Mouse (Mus musculus): ENCODE results near the gene Gtf2ird1.
A peak's percentile ranks its signal among the peaks of the same experiment; 100 is the strongest.
"Not testable (repeated sequence)": the region's sequence is repeated elsewhere in the genome, so short reads cannot be mapped to it uniquely, and the experiment has no call there.

Gene Gtf2ird1

GRCm38 (mm10) chr5:134456503-134456962 is at the start of gene Gtf2ird1:
Gtf2ird1 (minus strand) TSS chr5:134456716.
- DNase-seq, result peak; percentile 88

GRCm38 (mm10) chr5:134505810-134506292 is 49.3 kb upstream of the Gtf2ird1 start:
- DNase-seq, result no peak

- no peak for DNase-seq
These were observed 46.1 kb upstream of the Gtf2ird1 start for GRCm38 (mm10) chr5:134502591-134502990.

- no peak for DNase-seq
These were observed 44.9 kb upstream of the Gtf2ird1 start for GRCm38 (mm10) chr5:134501453-134501852.

- DNase-seq, result no peak
These were observed 44.2 kb upstream of the Gtf2ird1 start for GRCm38 (mm10) chr5:134500681-134501080.

GRCm38 (mm10) chr5:134500062-134500461 is 43.5 kb upstream of the Gtf2ird1 start:
- peak; percentile 66 for DNase-seq

- DNase-seq, result no peak
These were observed 40.5 kb upstream of the Gtf2ird1 start for GRCm38 (mm10) chr5:134497026-134497425.

GRCm38 (mm10) chr5:134495796-134496195 is 39.3 kb upstream of the Gtf2ird1 start:
- DNase-seq, result no peak

GRCm38 (mm10) chr5:134494142-134494541 is 37.6 kb upstream of the Gtf2ird1 start:
- DNase-seq, result peak; percentile 95

- DNase-seq, result no peak
These were observed 36.4 kb upstream of the Gtf2ird1 start for GRCm38 (mm10) chr5:134492956-134493355.

GRCm38 (mm10) chr5:134491712-134492417 is 35.3 kb upstream of the Gtf2ird1 start:
- DNase-seq, result peak; percentile 95

GRCm38 (mm10) chr5:134491206-134491605 is 34.7 kb upstream of the Gtf2ird1 start:
- no peak for DNase-seq

GRCm38 (mm10) chr5:134490465-134490864 is 33.9 kb upstream of the Gtf2ird1 start:
- DNase-seq, result peak; percentile 70

- DNase-seq, result peak; percentile 80
These were observed 33.1 kb upstream of the Gtf2ird1 start for GRCm38 (mm10) chr5:134489583-134489982.

- DNase-seq, result no peak
These were observed 32.1 kb upstream of the Gtf2ird1 start for GRCm38 (mm10) chr5:134488596-134488995.

GRCm38 (mm10) chr5:134488042-134488441 is 31.5 kb upstream of the Gtf2ird1 start:
- DNase-seq, result no peak

GRCm38 (mm10) chr5:134485900-134486665 is 29.6 kb upstream of the Gtf2ird1 start:
- peak; percentile 78 for DNase-seq

GRCm38 (mm10) chr5:134485183-134485730 is 28.7 kb upstream of the Gtf2ird1 start:
- DNase-seq, result no peak

GRCm38 (mm10) chr5:134483291-134483690 is 26.8 kb upstream of the Gtf2ird1 start:
- no peak for DNase-seq

GRCm38 (mm10) chr5:134482331-134482730 is 25.8 kb upstream of the Gtf2ird1 start:
- no peak for DNase-seq

GRCm38 (mm10) chr5:134478886-134479285 is 22.4 kb upstream of the Gtf2ird1 start:
- not testable (repeated sequence) for DNase-seq

- DNase-seq, result not testable (repeated sequence)
These were observed 19.2 kb upstream of the Gtf2ird1 start for GRCm38 (mm10) chr5:134475686-134476085.

- DNase-seq, result no peak
These were observed 18.6 kb upstream of the Gtf2ird1 start for GRCm38 (mm10) chr5:134475006-134475605.

Measured in lung, postnatal 10 days (tissue).